Mouse (Mus musculus): ENCODE results near the gene Frem2. TPM values are rescaled to one million over a fixed set of nuclear protein-coding genes. Genes with fewer than 3 reads are reported as not detected.

Frem2 gene
- polyA plus RNA-seq, 1 experiment from 2014 or later: 6.7 TPM

- Histone ChIP-seq H3K4me3 (no peak overlapping the region), H3K27me3 (no peaks in the 10 kb centered on the region), H3K9me3 (no peaks in the 10 kb centered on the region), H3K4me1 (no peaks in the 10 kb centered on the region), H3K4me2 (replicated peaks) (no peak overlapping the region), H3K9ac (no peak overlapping the region), H3K27ac (no peak overlapping the region), H3K36me3 (no peaks in the 10 kb centered on the region)
- 74% methylated on average over 3 of the region's 3 CpGs for WGBS
- ATAC-seq (ENCODE audit: insufficient number of reproducible peaks, insufficient read depth, low FRiP score, low TSS enrichment): no peak
These were observed 46.0 kb downstream of the Frem2 start for GRCm38 (mm10) chr3:53611106-53611505.

- H3K9me3 ChIP-seq: peaks cover 6% of the 10 kb centered on the region; the same call in 1 of the 2 replicates
- no peak overlapping the region for H3K4me3 ChIP-seq
- H3K4me1 ChIP-seq: no peaks in the 10 kb centered on the region
- 42% methylated on average over 4 of the region's 4 CpGs for WGBS
- no peak for ATAC-seq (ENCODE audit: insufficient number of reproducible peaks, insufficient read depth, low FRiP score, low TSS enrichment)
- H3K27me3 ChIP-seq: no peaks in the 10 kb centered on the region
- H3K9ac ChIP-seq: no peak overlapping the region
- H3K4me2 ChIP-seq (replicated peaks): no peak overlapping the region
- H3K36me3 ChIP-seq: no peaks in the 10 kb centered on the region
- H3K27ac ChIP-seq: no peak overlapping the region
These were observed 47.3 kb downstream of the Frem2 start for GRCm38 (mm10) chr3:53609851-53610250.

GRCm38 (mm10) chr3:53600140-53600539, 57.0 kb downstream of the Frem2 start:
- H3K36me3 ChIP-seq: no peaks in the 10 kb centered on the region
- ATAC-seq (ENCODE audit: insufficient number of reproducible peaks, insufficient read depth, low FRiP score, low TSS enrichment): no peak
- no peak overlapping the region for H3K27ac ChIP-seq
- H3K27me3 ChIP-seq: no peaks in the 10 kb centered on the region
- no peak overlapping the region for H3K4me3 ChIP-seq
- peaks cover under 1% of the 10 kb centered on the region; the same call in 1 of the 2 replicates for H3K9me3 ChIP-seq
- H3K4me1 ChIP-seq: peaks cover 11% of the 10 kb centered on the region
- 38% methylated on average over 4 of the region's 4 CpGs for WGBS
- no peak overlapping the region for H3K4me2 ChIP-seq (replicated peaks)
- no peak overlapping the region for H3K9ac ChIP-seq

GRCm38 (mm10) chr3:53599315-53599714, 57.8 kb downstream of the Frem2 start:
- Histone ChIP-seq H3K27ac (no peak overlapping the region), H3K9ac (no peak overlapping the region), H3K9me3 (no peaks in the 10 kb centered on the region), H3K36me3 (no peaks in the 10 kb centered on the region), H3K4me2 (replicated peaks) (no peak overlapping the region), H3K4me3 (no peak overlapping the region), H3K4me1 (peaks cover 11% of the 10 kb centered on the region), H3K27me3 (no peaks in the 10 kb centered on the region)
- 14% methylated on average over 7 of the region's 7 CpGs for WGBS
- no peak for ATAC-seq (ENCODE audit: insufficient number of reproducible peaks, insufficient read depth, low FRiP score, low TSS enrichment)

GRCm38 (mm10) chr3:53598153-53598800, 58.9 kb downstream of the Frem2 start:
- Histone ChIP-seq H3K27ac (peak overlapping the region; percentile 65; the same call in 1 of the 2 replicates), H3K27me3 (no peaks in the 10 kb centered on the region), H3K4me3 (no peak overlapping the region), H3K4me1 (peaks cover 11% of the 10 kb centered on the region), H3K9me3 (no peaks in the 10 kb centered on the region), H3K36me3 (no peaks in the 10 kb centered on the region), H3K4me2 (replicated peaks) (peak overlapping the region; percentile 32), H3K9ac (no peak overlapping the region)
- 4% methylated on average over 9 of the region's 9 CpGs for WGBS
- ATAC-seq (ENCODE audit: insufficient number of reproducible peaks, insufficient read depth, low FRiP score, low TSS enrichment): peak; percentile 36; the same call in 1 of the 2 replicates

GRCm38 (mm10) chr3:53594471-53594870, 62.7 kb downstream of the Frem2 start:
- H3K27ac ChIP-seq: no peak overlapping the region
- H3K4me2 ChIP-seq (replicated peaks): no peak overlapping the region
- H3K9me3 ChIP-seq: no peaks in the 10 kb centered on the region
- H3K4me1 ChIP-seq: peaks cover 18% of the 10 kb centered on the region
- 68% methylated on average over 4 of the region's 4 CpGs for WGBS
- ATAC-seq (ENCODE audit: insufficient number of reproducible peaks, insufficient read depth, low FRiP score, low TSS enrichment): no peak
- no peak overlapping the region for H3K9ac ChIP-seq
- no peaks in the 10 kb centered on the region for H3K27me3 ChIP-seq
- H3K4me3 ChIP-seq: no peak overlapping the region
- no peaks in the 10 kb centered on the region for H3K36me3 ChIP-seq

- H3K4me2 ChIP-seq (replicated peaks): no peak overlapping the region
- no peak overlapping the region for H3K4me3 ChIP-seq
- H3K27me3 ChIP-seq: no peaks in the 10 kb centered on the region
- no peak overlapping the region for H3K9ac ChIP-seq
- no peak for ATAC-seq (ENCODE audit: insufficient number of reproducible peaks, insufficient read depth, low FRiP score, low TSS enrichment)
- no peaks in the 10 kb centered on the region for H3K9me3 ChIP-seq
- no peaks in the 10 kb centered on the region for H3K36me3 ChIP-seq
- 20% methylated on average over 3 of the region's 3 CpGs for WGBS
- no peak overlapping the region for H3K27ac ChIP-seq
- peaks cover 17% of the 10 kb centered on the region for H3K4me1 ChIP-seq
These were observed 63.4 kb downstream of the Frem2 start for GRCm38 (mm10) chr3:53593718-53594117.

DNA sequence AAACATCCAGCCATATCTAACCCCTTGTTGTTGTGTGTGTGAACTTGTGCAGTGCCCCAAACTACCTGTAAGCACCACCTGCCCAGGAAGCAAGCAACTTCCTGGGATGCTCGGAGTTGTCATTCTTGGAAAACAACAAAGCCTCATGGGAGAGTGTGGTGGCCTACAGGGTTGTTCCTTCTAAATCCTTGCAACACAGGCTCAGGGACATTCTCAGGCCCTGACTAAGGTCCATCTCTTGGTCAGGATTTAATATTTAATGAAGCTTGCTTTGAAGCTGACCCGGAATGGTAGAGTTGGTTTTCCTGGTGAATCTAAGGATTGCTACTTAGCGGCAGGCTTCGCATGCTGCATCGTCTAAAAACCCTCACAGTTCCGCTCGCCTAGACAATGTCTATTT, 65.1 kb downstream of the Frem2 start:
- Histone ChIP-seq H3K36me3 (no peaks in the 10 kb centered on the region), H3K4me2 (replicated peaks) (no peak overlapping the region), H3K27ac (no peak overlapping the region), H3K27me3 (no peaks in the 10 kb centered on the region), H3K4me1 (0 out of 2 replicates have a peak, but pooled peaks cover 10% of the 10 kb centered on the region), H3K4me3 (no peak overlapping the region), H3K9me3 (no peaks in the 10 kb centered on the region), H3K9ac (no peak overlapping the region)
- no peak for ATAC-seq (ENCODE audit: insufficient number of reproducible peaks, insufficient read depth, low FRiP score, low TSS enrichment)
- WGBS: 90% methylated on average over 7 of the region's 7 CpGs

- ATAC-seq (ENCODE audit: insufficient number of reproducible peaks, insufficient read depth, low FRiP score, low TSS enrichment): peak; percentile 75; the same call in 1 of the 2 replicates
- 4% methylated on average over 2 of the region's 2 CpGs for WGBS
These were observed 67.0 kb downstream of the Frem2 start for GRCm38 (mm10) chr3:53590139-53590621.

DNA sequence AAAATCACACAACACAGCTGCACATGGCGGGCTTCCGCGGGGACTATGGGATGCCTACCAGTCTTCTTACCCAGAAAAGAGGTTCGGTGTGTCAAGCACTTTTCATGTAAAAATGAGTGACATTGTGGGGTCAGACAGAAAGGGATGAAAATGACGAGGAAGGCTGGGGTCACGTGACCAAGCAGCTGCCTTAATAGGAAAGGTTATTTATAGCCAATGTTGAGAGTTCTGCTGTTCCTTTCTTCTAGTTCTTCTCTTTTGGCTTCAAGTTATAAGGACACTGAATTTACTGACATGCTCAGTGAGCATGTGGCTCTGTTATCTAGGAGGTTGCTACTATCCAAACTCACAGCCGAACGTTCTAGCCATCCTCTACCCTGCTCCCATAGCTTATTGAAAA, 73.9 kb downstream of the Frem2 start:
- Histone ChIP-seq H3K9ac (no peak overlapping the region), H3K4me1 (peaks cover 6% of the 10 kb centered on the region), H3K27ac (no peak overlapping the region), H3K4me3 (no peak overlapping the region), H3K4me2 (replicated peaks) (no peak overlapping the region), H3K27me3 (no peaks in the 10 kb centered on the region), H3K9me3 (no peaks in the 10 kb centered on the region), H3K36me3 (no peaks in the 10 kb centered on the region)
- no peak for ATAC-seq (ENCODE audit: insufficient number of reproducible peaks, insufficient read depth, low FRiP score, low TSS enrichment)
- WGBS: 90% methylated on average over 8 of the region's 8 CpGs

More at GRCm38 (mm10) chr3:53590139-53590621, 67.0 kb downstream of the Frem2 start:
- no peaks in the 10 kb centered on the region for H3K9me3 ChIP-seq
- H3K4me3 ChIP-seq: no peak overlapping the region
- H3K36me3 ChIP-seq: no peaks in the 10 kb centered on the region
- H3K27me3 ChIP-seq: no peaks in the 10 kb centered on the region
- no peak overlapping the region for H3K9ac ChIP-seq
- H3K4me1 ChIP-seq: 0 out of 2 replicates have a peak, but pooled peaks cover 10% of the 10 kb centered on the region
- 0 out of 2 replicates have a peak overlapping the region, but pooled peaks have one; percentile 4 for H3K4me2 ChIP-seq (replicated peaks)
- H3K27ac ChIP-seq: 0 out of 2 replicates have a peak overlapping the region, but pooled peaks have one; percentile 60

- 66% methylated on average over 5 of the region's 5 CpGs for WGBS
- ATAC-seq (ENCODE audit: insufficient number of reproducible peaks, insufficient read depth, low FRiP score, low TSS enrichment): no peak
- H3K36me3 ChIP-seq: no peaks in the 10 kb centered on the region
These were observed 76.4 kb downstream of the Frem2 start for GRCm38 (mm10) chr3:53580596-53581254.

More at GRCm38 (mm10) chr3:53580596-53581254, 76.4 kb downstream of the Frem2 start:
- no peak overlapping the region for H3K27ac ChIP-seq
- H3K4me2 ChIP-seq (replicated peaks): no peak overlapping the region
- no peak overlapping the region for H3K4me3 ChIP-seq
- H3K9me3 ChIP-seq: no peaks in the 10 kb centered on the region
- H3K27me3 ChIP-seq: no peaks in the 10 kb centered on the region
- peaks cover 6% of the 10 kb centered on the region for H3K4me1 ChIP-seq
- no peak overlapping the region for H3K9ac ChIP-seq
